Mouse (Mus musculus) retina, adult 2 months (tissue): ENCODE data around the gene Tdrd7.

Source experiments
- DNase-seq: peaks from one replicate; pipeline ENCODE4 v3.0.0-alpha.2; 2012; ENCODE audit warnings: low read depth, low spot score

Gene Tdrd7

DNA sequence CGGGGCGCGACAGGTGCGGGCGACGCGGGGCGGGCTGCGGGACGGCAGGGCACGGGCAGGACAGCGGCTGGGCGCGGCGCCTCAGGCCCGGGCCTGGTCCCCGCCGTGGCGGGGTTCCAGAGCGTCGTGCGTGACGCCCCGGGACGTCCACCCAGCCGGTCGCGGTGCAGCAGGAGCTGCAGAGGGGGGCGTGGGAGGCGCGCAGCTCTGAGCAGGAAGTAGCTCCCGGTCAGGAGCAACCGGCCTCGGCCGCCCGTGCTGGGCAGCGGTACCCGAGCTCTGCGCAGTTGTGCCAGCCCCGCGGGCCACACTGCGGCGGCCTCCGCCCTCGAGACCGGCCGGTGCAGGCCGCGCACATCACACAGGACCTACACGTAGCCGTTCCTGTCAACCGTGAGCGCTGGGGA is 7.3 kb downstream of the Tdrd7 start:
- DNase-seq = no peak

GRCm38 (mm10) chr4:45972951-45973350 is 7.8 kb downstream of the Tdrd7 start:
- DNase-seq = no peak

- no peak for DNase-seq
Observed at GRCm38 (mm10) chr4:45976931-45977667, 12.0 kb downstream of the Tdrd7 start.

GRCm38 (mm10) chr4:45979916-45980315 is 14.8 kb downstream of the Tdrd7 start:
- DNase-seq = no peak

DNA sequence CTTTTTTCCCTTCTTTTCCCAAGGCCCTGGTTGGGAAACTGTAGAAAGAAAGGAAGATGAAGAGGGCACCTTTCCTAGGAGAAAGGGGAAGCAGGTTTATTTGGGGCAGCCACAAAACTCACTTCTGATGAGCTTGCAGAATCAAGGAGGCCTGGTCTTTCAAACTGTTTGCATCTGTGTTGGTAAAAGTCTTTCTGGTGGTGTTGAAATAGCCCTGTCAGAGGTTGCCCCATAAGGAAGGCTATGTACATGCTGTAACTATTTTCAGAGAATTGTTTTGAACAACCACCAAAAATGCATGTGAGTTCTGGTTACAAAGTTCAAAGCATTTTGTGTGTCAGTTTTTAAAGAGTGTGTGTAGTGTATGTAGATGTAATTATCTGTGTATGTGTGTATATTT is 15.9 kb downstream of the Tdrd7 start:
- no peak for DNase-seq

DNA sequence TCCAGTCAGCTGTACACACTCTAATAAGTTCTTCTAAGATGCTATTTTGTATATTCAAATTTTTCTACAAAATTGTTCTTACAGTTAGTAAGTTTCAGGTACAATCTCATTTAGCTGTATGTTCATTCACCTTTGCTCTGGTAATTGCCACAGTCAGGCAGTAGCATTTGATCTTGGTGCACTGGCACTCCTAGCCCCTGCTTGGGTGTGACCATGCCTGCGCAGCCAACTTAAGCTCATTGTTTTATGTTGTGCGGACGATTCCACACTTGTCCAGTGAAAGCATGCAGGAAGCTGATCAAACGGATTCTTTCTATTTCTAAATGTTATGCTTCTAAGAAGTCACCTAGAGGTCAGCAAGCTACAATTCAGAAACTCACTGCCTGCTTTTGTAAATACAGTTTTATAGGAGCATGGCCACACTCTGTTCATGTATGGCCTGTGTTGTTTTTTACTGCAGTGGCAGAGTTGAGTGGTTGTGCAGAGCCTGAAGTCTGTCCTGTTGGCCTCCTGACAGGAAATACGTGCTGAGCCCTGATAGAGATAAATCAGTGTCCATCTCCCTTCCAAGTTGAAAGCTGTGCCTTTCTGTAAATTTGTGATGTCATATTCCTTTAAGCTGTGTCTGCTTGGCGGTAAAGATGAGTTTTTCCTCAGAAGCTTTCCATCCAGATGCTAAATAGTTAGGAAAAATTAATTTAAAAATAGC is 25.4 kb downstream of the Tdrd7 start:
- no peak for DNase-seq

DNA sequence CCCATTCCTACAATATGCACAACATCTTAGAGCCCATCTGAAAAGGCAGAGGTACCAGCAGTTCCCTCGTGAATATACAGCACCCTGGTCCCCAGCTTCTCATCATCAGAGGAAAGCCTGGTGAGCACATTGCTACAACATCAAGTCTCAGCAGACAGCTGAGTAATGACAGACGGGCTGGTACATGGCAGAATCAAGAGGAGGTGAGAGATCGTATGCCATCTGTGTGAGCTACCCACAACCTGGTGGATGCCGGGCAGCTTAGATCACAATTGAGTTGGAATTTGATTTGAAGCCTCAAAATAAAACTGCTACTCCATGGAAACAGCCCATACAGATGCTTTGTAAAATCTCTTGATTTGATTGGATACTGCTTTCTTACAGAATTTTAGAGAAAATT is 33.4 kb downstream of the Tdrd7 start:
- no peak for DNase-seq

DNA sequence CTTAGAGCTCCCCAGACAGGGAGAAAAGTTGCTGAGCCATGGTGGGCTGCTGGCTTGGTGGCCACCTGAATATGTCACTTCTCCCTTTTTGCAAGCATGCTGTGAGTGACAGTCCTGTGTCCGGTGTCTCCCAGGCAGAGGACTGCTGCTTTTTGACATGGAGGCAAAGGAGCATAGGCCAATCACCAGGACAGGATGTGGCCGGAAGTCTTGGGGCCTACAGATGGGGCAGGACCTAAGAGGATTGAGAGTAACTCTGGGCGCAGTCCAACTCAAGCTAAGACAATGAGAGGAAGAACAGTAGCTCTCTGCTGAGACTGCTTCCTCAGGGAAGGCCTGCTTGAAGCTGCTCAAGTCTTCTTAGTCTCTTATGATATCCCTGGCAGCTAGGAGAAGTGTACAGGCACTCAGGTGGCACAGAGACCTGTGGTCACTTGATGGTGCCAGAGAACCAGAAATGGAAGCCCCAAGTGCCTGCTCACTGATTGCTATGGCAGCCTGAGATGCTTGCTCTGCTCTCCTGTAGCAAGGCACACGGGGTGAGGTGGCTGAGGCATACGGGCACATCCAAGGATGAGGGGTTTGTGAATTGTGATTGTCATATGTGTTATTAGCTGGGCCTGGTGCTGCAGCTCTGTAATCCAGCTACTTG is 43.1 kb downstream of the Tdrd7 start:
- no peak for DNase-seq

GRCm38 (mm10) chr4:46011698-46012097 is 46.6 kb downstream of the Tdrd7 start:
- DNase-seq = no peak

DNA sequence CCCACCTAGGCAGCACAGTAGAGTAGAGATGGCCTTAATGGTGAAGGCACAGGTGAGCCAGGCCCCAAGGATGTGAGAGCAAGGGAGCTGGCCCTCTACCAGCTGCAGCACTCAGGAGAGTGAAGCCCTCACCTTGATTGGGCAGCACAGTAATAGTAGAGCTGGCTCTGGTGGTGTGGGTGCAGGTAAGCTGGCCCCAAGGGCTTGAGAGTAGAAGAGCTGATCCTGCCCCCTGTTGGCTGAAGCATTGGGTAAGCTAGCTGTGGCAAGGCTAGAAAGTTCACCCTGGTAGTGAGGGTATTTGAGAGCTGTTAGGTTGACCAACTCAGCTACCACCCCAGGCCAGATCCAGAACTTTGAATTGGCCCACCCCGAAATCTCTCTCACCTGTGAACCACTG is 50.5 kb downstream of the Tdrd7 start:
- DNase-seq = no peak

GRCm38 (mm10) chr4:46023021-46023481 is 57.9 kb downstream of the Tdrd7 start:
- DNase-seq = no peak

- no peak for DNase-seq
Observed at GRCm38 (mm10) chr4:46025893-46026292, 60.8 kb downstream of the Tdrd7 start.

DNA sequence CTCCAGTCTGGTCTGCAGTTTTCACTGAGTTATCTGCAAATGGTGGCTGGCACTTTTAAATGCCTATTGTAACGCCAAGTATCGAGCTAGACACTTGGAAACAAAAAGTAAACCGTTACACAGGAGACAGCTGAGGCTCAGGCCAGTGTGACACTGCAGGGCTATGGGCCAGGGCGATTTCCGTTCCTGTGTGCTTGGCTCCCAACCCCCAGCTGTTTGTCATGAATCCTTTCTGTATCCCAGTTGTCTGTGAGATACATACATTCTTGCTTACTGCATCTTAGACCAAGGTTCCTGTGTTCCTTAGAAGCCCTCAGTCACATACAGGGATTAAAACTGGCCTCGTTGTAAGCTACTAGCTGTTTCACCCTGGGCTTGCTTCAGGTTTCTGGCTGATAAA is 63.1 kb downstream of the Tdrd7 start:
- no peak for DNase-seq

- no peak for DNase-seq
Observed at GRCm38 (mm10) chr4:46028781-46029180, 63.6 kb downstream of the Tdrd7 start.

- no peak for DNase-seq
Observed at GRCm38 (mm10) chr4:46029552-46029951, 64.4 kb downstream of the Tdrd7 start.

- no peak for DNase-seq
Observed at GRCm38 (mm10) chr4:46032448-46032847, 67.3 kb downstream of the Tdrd7 start.

DNA sequence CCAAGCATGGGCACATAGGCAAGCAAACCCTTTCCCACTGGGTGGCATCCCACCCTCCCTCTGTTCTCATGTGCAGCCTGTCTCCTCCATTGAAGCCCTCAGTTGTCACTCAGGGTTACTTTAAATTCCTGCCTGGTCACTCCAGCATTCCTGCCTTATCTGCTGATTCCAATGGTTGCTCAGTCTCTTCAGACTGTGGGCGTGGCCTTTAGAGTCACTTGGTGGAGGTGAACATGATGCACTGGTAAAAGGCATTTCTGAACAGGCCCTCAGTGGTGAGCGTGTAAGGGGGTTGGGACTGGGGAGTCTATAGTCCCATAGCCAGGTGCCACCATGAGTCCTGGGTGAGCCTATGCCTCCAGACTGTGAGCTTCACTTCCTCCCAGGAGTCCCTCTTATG is 68.1 kb downstream of the Tdrd7 start:
- no peak for DNase-seq

DNA sequence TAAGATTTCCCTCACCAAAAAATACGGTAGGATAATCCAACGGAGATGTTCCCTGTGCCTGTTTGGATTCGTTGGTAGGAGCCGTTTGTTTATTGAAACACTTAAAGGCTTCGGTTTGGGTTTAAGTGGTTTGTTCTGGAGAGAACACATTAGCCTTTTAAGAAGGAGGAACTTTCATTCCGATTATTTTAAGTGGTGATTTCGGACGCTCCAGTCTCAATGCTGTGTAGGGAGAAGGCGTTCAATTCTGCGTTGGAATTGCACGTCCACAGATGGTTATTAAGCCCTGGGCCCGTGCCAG is 73.4 kb downstream of the Tdrd7 start:
- no peak for DNase-seq

DNA sequence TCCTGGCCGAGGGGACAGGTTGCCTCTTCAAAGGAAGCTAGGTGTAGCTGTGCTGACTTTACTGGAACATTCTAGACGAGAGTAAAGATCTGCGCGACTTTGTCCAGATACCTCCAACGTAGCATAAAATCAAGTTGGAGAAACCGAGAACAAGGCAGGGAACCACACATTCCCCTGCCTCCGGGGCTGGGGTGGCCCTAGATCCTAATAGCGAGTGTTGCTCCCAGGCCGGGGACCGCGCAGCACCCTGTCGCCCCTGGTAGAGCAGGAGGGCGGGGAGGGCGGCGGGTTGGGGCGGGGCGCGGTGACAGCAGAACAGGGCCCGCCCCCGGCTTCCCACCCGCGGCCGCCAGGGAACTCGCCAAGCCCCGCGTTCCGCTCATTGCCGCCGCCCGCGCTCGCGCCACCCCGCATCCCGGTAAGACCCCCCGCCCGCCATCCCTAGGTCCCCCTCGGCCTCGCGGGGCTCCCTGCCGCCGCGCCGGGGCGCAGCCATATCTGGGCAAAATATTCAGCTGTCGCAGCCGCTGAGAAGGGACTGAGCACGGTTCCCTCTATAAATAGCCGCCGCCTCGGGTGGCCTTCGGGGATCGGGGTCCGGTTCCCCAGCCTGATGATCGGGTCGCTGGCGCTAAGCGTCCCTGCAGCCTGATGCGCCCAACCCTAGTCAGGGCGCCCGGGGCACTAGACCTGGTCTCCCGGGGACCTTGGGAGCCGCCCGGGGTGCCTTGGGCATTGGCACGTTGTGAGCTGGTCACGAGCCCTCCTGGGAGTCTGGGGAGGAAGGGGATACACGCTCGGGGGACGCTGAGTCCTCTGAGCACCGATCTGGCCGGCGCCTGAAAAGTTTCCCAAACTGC is 74.0 kb downstream of the Tdrd7 start, which contains the start of gene Tmod1:
Gene Tmod1 (plus strand): TSS at position 44 of the 860 bp plus-strand sequence.
- no peak for DNase-seq

- no peak for DNase-seq
Observed at GRCm38 (mm10) chr4:46039899-46040298, 74.8 kb downstream of the Tdrd7 start.

DNA sequence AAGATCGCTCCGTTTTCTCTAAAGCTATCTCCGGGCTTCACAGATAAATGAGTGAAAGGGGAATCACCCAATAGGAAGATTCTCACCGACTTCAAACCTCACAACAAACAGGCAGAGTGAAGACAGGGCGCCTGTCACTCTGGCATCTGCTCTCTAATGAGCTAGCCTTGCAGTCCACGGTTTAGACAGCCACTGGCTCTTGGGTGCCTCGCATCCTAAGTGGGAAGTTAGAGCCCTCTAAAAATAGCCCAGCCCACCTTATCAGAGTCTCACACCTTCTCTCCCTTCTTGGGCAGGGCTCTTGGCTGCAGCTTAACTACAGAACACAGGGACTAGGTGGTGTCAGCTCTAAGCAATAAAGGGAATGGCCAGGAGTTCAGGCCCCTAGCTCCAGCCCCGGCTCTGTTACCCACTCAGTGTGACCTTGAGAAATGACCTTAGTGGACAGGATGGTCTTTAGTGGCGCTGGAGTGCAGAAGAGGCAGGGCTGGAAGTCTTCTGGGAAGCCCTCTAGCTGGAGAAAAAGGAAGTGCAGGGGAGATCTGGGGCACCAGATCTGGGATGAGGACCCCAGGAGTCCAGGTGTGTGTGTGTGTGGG is 75.6 kb downstream of the Tdrd7 start:
- no peak for DNase-seq
